Mouse (Mus musculus) ES-E14 (cell line): ENCODE measurements around the gene Add3.

ENCODE experiments used
- CHD2 ChIP-seq: IDR thresholded peaks from 2 replicates; pipeline ENCODE4 v1.6.1; 2014; ENCODE audit warnings: mild to moderate bottlenecking, low read depth, low read length, inconsistent platforms
- HCFC1 ChIP-seq: IDR thresholded peaks from 2 replicates; pipeline ENCODE4 v1.6.1; 2012; ENCODE audit warnings: low read length, inconsistent platforms, borderline replicate concordance; ENCODE audit not compliant: insufficient read depth
- MAFK ChIP-seq: IDR thresholded peaks from 2 replicates; pipeline ENCODE4 v1.6.1; 2014; ENCODE audit warnings: mild to moderate bottlenecking, low read depth, low read length, inconsistent platforms; ENCODE audit not compliant: insufficient read depth

GRCm38 (mm10) chr19:53189736-53190135 lies 49.5 kb downstream of the Add3 start:
- TF ChIP-seq MAFK: no peak
- TF ChIP-seq HCFC1: no peak
- no peak for TF ChIP-seq CHD2
